Mouse (Mus musculus) small intestine, adult 2 months (tissue): ENCODE measurements at regions not wholly inside any gene's neighbourhood (a gene's known extent, or its start where the extent isn't known, plus 50 kb on each side); places are given as distances from the start of the nearest gene placed in this dataset.

Experiments used
- CTCF ChIP-seq: fragments of 200-500 bp; IDR thresholded peaks from 2 replicates; pipeline ENCODE4 v1.5.1; 2012; ENCODE audit warnings: low read depth, mild to moderate bottlenecking, control low read depth, inconsistent platforms, low read length, moderate library complexity, mixed read lengths; ENCODE audit not compliant: insufficient replicate concordance, insufficient read length; ENCODE audit errors: extremely low read depth
- POLR2A ChIP-seq: fragments of 200-500 bp; IDR thresholded peaks from 2 replicates; pipeline ENCODE4 v1.6.1; 2012; ENCODE audit warnings: low read depth, mild to moderate bottlenecking, control low read depth, inconsistent platforms, low read length, moderate library complexity

DNA sequence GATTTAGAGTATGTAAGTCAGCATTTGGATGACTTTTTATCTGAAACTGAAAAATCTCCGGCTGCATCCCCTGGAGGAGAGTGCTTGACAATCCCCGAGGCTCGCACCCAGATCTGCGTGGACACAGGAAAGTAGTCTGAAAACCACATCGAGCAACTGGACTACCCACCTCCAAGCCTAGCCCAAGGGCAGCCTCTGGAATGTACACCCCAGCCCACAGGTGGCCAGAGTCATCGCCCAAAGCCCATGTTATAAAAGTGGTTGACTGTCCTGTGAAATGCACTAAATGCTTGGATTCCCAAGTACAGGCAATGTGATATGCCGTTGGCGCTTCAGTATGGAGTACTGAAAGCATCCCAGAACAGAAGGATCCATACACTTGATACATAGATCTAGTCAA is 175.1 kb downstream of the Gas1 start:
- TF ChIP-seq CTCF: no peak
- TF ChIP-seq POLR2A: no peak
